Mouse (Mus musculus) cortical plate, adult 2 months (tissue): ENCODE measurements around the gene Ptprz1. TPM values are rescaled to one million over a fixed set of nuclear protein-coding genes. Genes with fewer than 3 reads are reported as not detected.
A peak's percentile ranks its signal among the peaks of the same experiment; 100 is the strongest.

ENCODE experiments used
- H3K27ac ChIP-seq: fragments of 200-500 bp; 2 replicates; pipeline ENCODE4 v1.5.1; 2012; ENCODE audit warnings: low read length, control low read depth, inconsistent platforms; ENCODE audit not compliant: insufficient read depth
- H3K4me1 ChIP-seq: fragments of 200-500 bp; 2 replicates; pipeline ENCODE4 v1.6.1; 2011; ENCODE audit warnings: low read length; ENCODE audit not compliant: control insufficient read depth, insufficient read depth
- H3K4me3 ChIP-seq: fragments of 200-500 bp; 2 replicates; pipeline ENCODE4 v1.5.1; 2011; ENCODE audit warnings: mild to moderate bottlenecking, low read length, control low read depth; ENCODE audit not compliant: insufficient read depth
- CTCF ChIP-seq: fragments of 200-500 bp; IDR thresholded peaks from 2 replicates; pipeline ENCODE4 v1.5.1; 2011; ENCODE audit warnings: mild to moderate bottlenecking, control low read depth, low read length; ENCODE audit not compliant: insufficient read depth; ENCODE audit errors: extremely low read depth
- POLR2A ChIP-seq: fragments of 200-500 bp; IDR thresholded peaks from 2 replicates; pipeline ENCODE4 v1.6.1; 2011; ENCODE audit warnings: mild to moderate bottlenecking, low read length, control low read depth; ENCODE audit not compliant: insufficient read depth; ENCODE audit errors: extremely low read depth
- polyA plus RNA-seq: library from polyadenylated mRNA; depleted of rRNA; stranded (reverse); fragments of >200 nt; gene quantifications from 2 replicates; pipeline ENCODE4 v1.2.3, GENCODE M21; 2012; rRNA removed

Gene Ptprz1
- polyA plus RNA-seq, result 99.8 and 103 TPM in 2 replicates

- Histone ChIP-seq H3K4me3 (peak within 1 kb of the TSS; percentile 64), H3K4me1 (peaks cover 2% of the 10 kb centered on the region; the same call in 1 of the 2 replicates), H3K27ac (no peak within 1 kb of the TSS)
- no peak for TF ChIP-seq CTCF
- TF ChIP-seq POLR2A, result no peak
Measured at GRCm38 (mm10) chr6:22874781-22875613, at the start of gene Ptprz1. Gene Ptprz1, plus strand, starts transcription at chr6:22875502.

- Histone ChIP-seq H3K4me1 (no peaks in the 10 kb centered on the region), H3K4me3 (no peak overlapping the region), H3K27ac (no peak overlapping the region)
- TF ChIP-seq CTCF (no peak), POLR2A (no peak)
Measured at GRCm38 (mm10) chr6:22833637-22834036, 41.7 kb upstream of the Ptprz1 start.

- Histone ChIP-seq H3K27ac (no peak overlapping the region), H3K4me1 (no peaks in the 10 kb centered on the region), H3K4me3 (no peak overlapping the region)
- TF ChIP-seq POLR2A (no peak), CTCF (no peak)
Measured at GRCm38 (mm10) chr6:22834100-22834970, 41.0 kb upstream of the Ptprz1 start.

GRCm38 (mm10) chr6:22875614-22876541, 576 bp downstream of the Ptprz1 start:
- TF ChIP-seq POLR2A, result no peak
- 0 out of 2 replicates have a peak, but pooled peaks have one; percentile 7 for TF ChIP-seq CTCF
- Histone ChIP-seq H3K4me3 (peak overlapping the region; percentile 64), H3K4me1 (peaks cover 2% of the 10 kb centered on the region; the same call in 1 of the 2 replicates), H3K27ac (no peak overlapping the region)

- Histone ChIP-seq H3K27ac (no peak overlapping the region), H3K4me3 (no peak overlapping the region), H3K4me1 (peaks cover 3% of the 10 kb centered on the region; the same call in 1 of the 2 replicates)
- TF ChIP-seq CTCF, result no peak
- TF ChIP-seq POLR2A, result no peak
Measured at GRCm38 (mm10) chr6:22887978-22888377, 12.7 kb downstream of the Ptprz1 start.

- Histone ChIP-seq H3K4me1 (peaks cover 3% of the 10 kb centered on the region; the same call in 1 of the 2 replicates), H3K4me3 (no peak overlapping the region), H3K27ac (no peak overlapping the region)
- TF ChIP-seq CTCF (no peak), POLR2A (no peak)
Measured at GRCm38 (mm10) chr6:22889333-22889732, 14.0 kb downstream of the Ptprz1 start.

GRCm38 (mm10) chr6:22901983-22902382, 26.7 kb downstream of the Ptprz1 start:
- Histone ChIP-seq H3K4me3 (no peak overlapping the region), H3K27ac (no peak overlapping the region), H3K4me1 (no peaks in the 10 kb centered on the region)
- TF ChIP-seq POLR2A (no peak), CTCF (no peak)

GRCm38 (mm10) chr6:22908510-22909256, 33.4 kb downstream of the Ptprz1 start:
- no peak overlapping the region for H3K27ac ChIP-seq
- no peaks in the 10 kb centered on the region for H3K4me1 ChIP-seq
- TF ChIP-seq CTCF (no peak), POLR2A (no peak)
- no peak overlapping the region for H3K4me3 ChIP-seq
